Mouse (Mus musculus) bone marrow, adult 2 months (tissue): Measurements from ENCODE around the gene Gdpd5.

Experiments
- CTCF ChIP-seq: fragments of 200-500 bp; IDR thresholded peaks from 2 replicates; pipeline ENCODE4 v1.5.1; 2011; ENCODE audit warnings: low read length, control low read depth; ENCODE audit not compliant: control insufficient read depth, insufficient read depth
- POLR2A ChIP-seq: fragments of 200-500 bp; IDR thresholded peaks from 2 replicates; pipeline ENCODE4 v1.6.1; 2011; ENCODE audit warnings: low read depth, mild to moderate bottlenecking, control low read depth, low read length, borderline replicate concordance; ENCODE audit not compliant: control insufficient read depth

- TF ChIP-seq POLR2A = no peak
- no peak for TF ChIP-seq CTCF
Observed at GRCm38 (mm10) chr7:99438881-99439280, 57.7 kb downstream of the Gdpd5 start.
